Comparison of ENCODE assay signal across 12 mouse cellular contexts in genomic region chr1:72826931-72827330, GRCm38 (mm10). TPM values are rescaled to one million over a fixed set of nuclear protein-coding genes. Genes with fewer than 3 reads are reported as not detected.
DNase-seq lines count a peak whose midpoint lies in the region; ATAC-seq and TF ChIP-seq lines count a peak whose summit lies in the region.
"Had no signal": no experiment of that assay in that cellular context is flagged by ENCODE, and none has a peak within 500 bp of the region (broad histone marks: within the 10 kb centered on the region; RNA-seq: fewer than 3 reads in every experiment).

No protein-coding gene starts in this region.

- no peaks in the 10 kb centered on the region for H3K27me3 ChIP-seq in kidney, embryonic 15.5 days
- H3K27me3 ChIP-seq in kidney, adult 2 months (replicated peaks; ENCODE audit: control insufficient read depth, insufficient read depth, low read length), result peaks cover 3% of the 10 kb centered on the region; the same call in 1 of the 2 replicates
- H3K27me3 ChIP-seq in embryonic facial prominence, embryonic 15.5 days, result no peaks in the 10 kb centered on the region
- H3K27me3 ChIP-seq in limb, embryonic 10.5 days (ENCODE audit: low read depth, poor library complexity, severe bottlenecking), result peaks cover 6% of the 10 kb centered on the region; the same call in 1 of the 2 replicates
- H3K27me3 ChIP-seq in neural tube, embryonic 13.5 days, result no peaks in the 10 kb centered on the region

- no peaks in the 10 kb centered on the region for H3K9me3 ChIP-seq in kidney, embryonic 15.5 days (replicated peaks)
- H3K9me3 ChIP-seq in embryonic facial prominence, embryonic 15.5 days (replicated peaks), result no peaks in the 10 kb centered on the region
- H3K9me3 ChIP-seq in limb, embryonic 10.5 days (replicated peaks), result no peaks in the 10 kb centered on the region
- no peaks in the 10 kb centered on the region for H3K9me3 ChIP-seq in neural tube, embryonic 13.5 days
- H3K9me3 ChIP-seq: G1E had no signal

- peak overlapping the region; percentile 96 for H3K4me2 ChIP-seq in kidney, embryonic 15.5 days
- peak overlapping the region; percentile 97 for H3K4me2 ChIP-seq in embryonic facial prominence, embryonic 15.5 days (replicated peaks)
- peak overlapping the region; percentile 94 for H3K4me2 ChIP-seq in neural tube, embryonic 13.5 days

- 15% methylated on average over 7 of the region's 7 CpGs for WGBS in kidney, embryonic 15.5 days
- WGBS in kidney, adult 2 months, result 63% methylated on average over 7 of the region's 7 CpGs
- 12% methylated on average over 7 of the region's 7 CpGs for WGBS in embryonic facial prominence, embryonic 15.5 days
- 1% methylated on average over 7 of the region's 7 CpGs for WGBS in limb, embryonic 10.5 days
- 1% methylated on average over 7 of the region's 7 CpGs for WGBS in neural tube, embryonic 13.5 days

- DNase-seq in kidney, adult 2 months, result no peak
- peak; percentile 43 for DNase-seq in limb, embryonic 10.5 days (ENCODE audit: low spot score)
- no peak for DNase-seq in spleen, adult 18-20 months
- no peak for DNase-seq in adrenal gland, postnatal 25 days
- no peak for DNase-seq in ovary, adult 18-20 months (ENCODE audit: low spot score)
- DNase-seq: kidney, postnatal 4 days; lung, postnatal 14 days; right cerebral cortex, postnatal 14 days had no signal

- no peaks in the 10 kb centered on the region for H3K36me3 ChIP-seq in kidney, embryonic 15.5 days
- no peaks in the 10 kb centered on the region for H3K36me3 ChIP-seq in kidney, adult 2 months (ENCODE audit: control insufficient read depth, insufficient read depth, low read length)
- no peaks in the 10 kb centered on the region; the same call in 1 of the 2 replicates for H3K36me3 ChIP-seq in embryonic facial prominence, embryonic 15.5 days
- peaks cover 28% of the 10 kb centered on the region for H3K36me3 ChIP-seq in limb, embryonic 10.5 days
- peaks cover 11% of the 10 kb centered on the region; the same call in 1 of the 2 replicates for H3K36me3 ChIP-seq in neural tube, embryonic 13.5 days
- H3K36me3 ChIP-seq: G1E had no signal

- peaks cover 57% of the 10 kb centered on the region for H3K4me1 ChIP-seq in kidney, embryonic 15.5 days
- 0 out of 2 replicates have a peak, but pooled peaks cover 5% of the 10 kb centered on the region for H3K4me1 ChIP-seq in kidney, adult 2 months (ENCODE audit: control insufficient read depth, insufficient read depth, low read length)
- peaks cover 39% of the 10 kb centered on the region for H3K4me1 ChIP-seq in embryonic facial prominence, embryonic 15.5 days
- peaks cover 53% of the 10 kb centered on the region for H3K4me1 ChIP-seq in limb, embryonic 10.5 days
- peaks cover 45% of the 10 kb centered on the region for H3K4me1 ChIP-seq in neural tube, embryonic 13.5 days (replicated peaks)

- TF ChIP-seq CTCF in kidney, adult 2 months (conservative IDR thresholded peaks at IDR 0.05; ENCODE audit: insufficient read depth, insufficient read length, low read depth, low read length), result no peak

- no peak for TF ChIP-seq POLR2A in kidney, adult 2 months (IDR thresholded peaks at IDR 0.05; ENCODE audit: low read depth, low read length)

- peak overlapping the region; percentile 48; the same call in 1 of the 2 replicates for H3K27ac ChIP-seq in kidney, embryonic 15.5 days
- no peak overlapping the region for H3K27ac ChIP-seq in kidney, adult 2 months (ENCODE audit: insufficient read depth, low read depth, low read length)
- H3K27ac ChIP-seq in embryonic facial prominence, embryonic 15.5 days (replicated peaks), result peak overlapping the region; percentile 58
- H3K27ac ChIP-seq in limb, embryonic 10.5 days, result peak overlapping the region; percentile 90
- H3K27ac ChIP-seq in neural tube, embryonic 13.5 days (replicated peaks), result peak overlapping the region; percentile 92

- H3K9ac ChIP-seq in kidney, embryonic 15.5 days, result peak overlapping the region; percentile 26; the same call in 1 of the 2 replicates
- H3K9ac ChIP-seq in embryonic facial prominence, embryonic 15.5 days, result peak overlapping the region; percentile 21; the same call in 1 of the 2 replicates
- H3K9ac ChIP-seq in neural tube, embryonic 13.5 days, result peak overlapping the region; percentile 86

- no peak for ATAC-seq in kidney, embryonic 15.5 days (replicated peaks; ENCODE audit: low FRiP score)
- ATAC-seq in embryonic facial prominence, embryonic 15.5 days (ENCODE audit: insufficient number of reproducible peaks, low FRiP score, low TSS enrichment, low read depth), result no peak
- ATAC-seq in neural tube, embryonic 13.5 days (ENCODE audit: low read depth), result no peak

- H3K4me3 ChIP-seq in kidney, embryonic 15.5 days (replicated peaks), result peak overlapping the region; percentile 61
- no peak overlapping the region for H3K4me3 ChIP-seq in kidney, adult 2 months (ENCODE audit: insufficient read depth, low read depth, low read length)
- H3K4me3 ChIP-seq in embryonic facial prominence, embryonic 15.5 days (replicated peaks), result peak overlapping the region; percentile 72
- H3K4me3 ChIP-seq in limb, embryonic 10.5 days, result peak overlapping the region; percentile 79
- H3K4me3 ChIP-seq in neural tube, embryonic 13.5 days, result peak overlapping the region; percentile 68

RNA-seq across cellular contexts. Expression of gene Igfbp2, which starts 2.6 kb away (rescaled TPM):
- polyA plus RNA-seq in kidney, embryonic 15.5 days (2015; fragmentation: Nextera tagmentation; extraction: Ambion mirVana), result 138 and 150 TPM in 2 replicates
- polyA plus RNA-seq in kidney, adult 2 months (2012; rRNA removed), result 12.6 and 13.5 TPM in 2 replicates
- 728 and 790 TPM in 2 replicates for polyA plus RNA-seq in embryonic facial prominence, embryonic 15.5 days (2015; fragmentation: Nextera tagmentation; extraction: Ambion mirVana)
- 198 and 264 TPM in 2 replicates for polyA plus RNA-seq in limb, embryonic 10.5 days (2016; fragmentation: Nextera tagmentation; extraction: Ambion mirVana)
- polyA plus RNA-seq in neural tube, embryonic 13.5 days (2015; fragmentation: Nextera tagmentation; extraction: Ambion mirVana), result 337 and 391 TPM in 2 replicates
- 2.6 and 5.9 TPM in 2 replicates for total RNA-seq in adrenal gland, postnatal 25 days (2021)
- polyA plus RNA-seq: G1E had no signal

RNA-seq across cellular contexts. Expression of gene Igfbp5, which starts 47.8 kb away (rescaled TPM):
- 90.4 and 94.0 TPM in 2 replicates for polyA plus RNA-seq in kidney, embryonic 15.5 days (2015; fragmentation: Nextera tagmentation; extraction: Ambion mirVana)
- 229 and 273 TPM in 2 replicates for polyA plus RNA-seq in kidney, adult 2 months (2012; rRNA removed)
- polyA plus RNA-seq in embryonic facial prominence, embryonic 15.5 days (2015; fragmentation: Nextera tagmentation; extraction: Ambion mirVana), result 127 and 131 TPM in 2 replicates
- polyA plus RNA-seq in limb, embryonic 10.5 days (2016; fragmentation: Nextera tagmentation; extraction: Ambion mirVana), result 44.4 and 55.4 TPM in 2 replicates
- polyA plus RNA-seq in neural tube, embryonic 13.5 days (2015; fragmentation: Nextera tagmentation; extraction: Ambion mirVana), result 158 and 172 TPM in 2 replicates
- total RNA-seq in adrenal gland, postnatal 25 days (2021), result 49.9 and 57.5 TPM in 2 replicates

Comparison
In these comparisons a context has a peak if more than half of its experiments do, and no peak if none do; other contexts are left out.
1. H3K9ac ChIP-seq: peak in every context shown above with its lines; median percentile 86 in neural tube, embryonic 13.5 days; 26 in kidney, embryonic 15.5 days; 21 in embryonic facial prominence, embryonic 15.5 days.